In genomic region chr12:116366900-116367299, GRCm38 (mm10) we compare ENCODE assay signal across 20 mouse cellular contexts. TPM values are rescaled to one million over a fixed set of nuclear protein-coding genes. Genes with fewer than 3 reads are reported as not detected.
DNase-seq lines count a peak whose midpoint lies in the region; ATAC-seq and TF ChIP-seq lines count a peak whose summit lies in the region.
"Had no signal": no experiment of that assay in that cellular context is flagged by ENCODE, and none has a peak within 500 bp of the region (broad histone marks: within the 10 kb centered on the region; RNA-seq: fewer than 3 reads in every experiment).

No protein-coding gene starts in this region.

- DNase-seq in gastrocnemius, adult 2 months = no peak
- DNase-seq in gastrocnemius, postnatal 4 days (ENCODE audit: low spot score in 2 of 2) = no peak
- DNase-seq in MEL (ENCODE audit: low read depth, low spot score) = no peak
- DNase-seq in hindbrain, embryonic 11.5 days (ENCODE audit: low spot score) = no peak
- DNase-seq: adrenal gland, adult 2 months; adrenal gland, adult 8-10 months; adrenal gland, postnatal 10 days; adrenal gland, postnatal 14 days; adrenal gland, postnatal 25 days; adrenal gland, postnatal 36 days; B cell, adult 2 months; cerebellum, adult 11 months; cerebellum, adult 11-12 months; cerebellum, adult 18-20 months; cerebellum, adult 2 months had no signal

- no peak for TF ChIP-seq POLR2A in MEL (IDR thresholded peaks at IDR 0.05; ENCODE audit: control insufficient read depth in 1 of 2, insufficient read depth in 1 of 2, low read depth in 1 of 2, low read length in 2 of 2, poor library complexity in 1 of 2)

- peak overlapping the region; percentile 64; the same call in 1 of the 2 replicates for H3K27ac ChIP-seq in gastrocnemius, adult 2 months
- peak overlapping the region; percentile 73 for H3K27ac ChIP-seq in MEL (ENCODE audit: control insufficient read depth, low read depth, low read length)
- H3K27ac ChIP-seq in hindbrain, embryonic 11.5 days (ENCODE audit: low read depth, low read length) = no peak overlapping the region

- intact Hi-C loops in gastrocnemius, adult 2 months (cut with DNase I) = no loop called here

- no peaks in the 10 kb centered on the region for H3K27me3 ChIP-seq in MEL (ENCODE audit: control insufficient read depth in 1 of 2, insufficient read depth in 2 of 2, low read length in 2 of 2)
- H3K27me3 ChIP-seq in hindbrain, embryonic 11.5 days (ENCODE audit: control insufficient read depth, insufficient read depth, low read length) = no peaks in the 10 kb centered on the region
- H3K27me3 ChIP-seq: CH12.LX, Patski had no signal

- no peak overlapping the region for H3K4me3 ChIP-seq in gastrocnemius, adult 2 months
- H3K4me3 ChIP-seq in MEL (ENCODE audit: control insufficient read depth in 1 of 2, insufficient read depth in 1 of 2, low read depth in 2 of 2, low read length in 2 of 2) = no peak overlapping the region
- H3K4me3 ChIP-seq in hindbrain, embryonic 11.5 days (ENCODE audit: low read depth, low read length) = no peak overlapping the region

- peaks cover 39 to 45% of the 10 kb centered on the region in 2 experiments for H3K36me3 ChIP-seq in MEL (ENCODE audit: control insufficient read depth in 1 of 2, insufficient read depth in 2 of 2, low read length in 2 of 2)
- H3K36me3 ChIP-seq in hindbrain, embryonic 11.5 days (ENCODE audit: control insufficient read depth, insufficient read depth, low read length) = no peaks in the 10 kb centered on the region

- TF ChIP-seq RAD21 in MEL (IDR thresholded peaks at IDR 0.05; ENCODE audit: low read depth, low read length) = no peak

- no peak; a peak in 1 of 4 replicates for TF ChIP-seq EP300 in MEL (IDR thresholded peaks at IDR 0.05; ENCODE audit: low read depth in 1 of 2, low read length in 2 of 2)

- H3K9me3 ChIP-seq in MEL (replicated peaks; ENCODE audit: insufficient read depth, low read length) = no peaks in the 10 kb centered on the region
- no peaks in the 10 kb centered on the region for H3K9me3 ChIP-seq in hindbrain, embryonic 11.5 days (ENCODE audit: control insufficient read depth, low read length)
- H3K9me3 ChIP-seq: G1E had no signal

- 92% methylated on average over 3 of the region's 3 CpGs for WGBS in hindbrain, embryonic 11.5 days

- no peak for TF ChIP-seq CTCF in gastrocnemius, adult 2 months (IDR thresholded peaks at IDR 0.05)
- TF ChIP-seq CTCF in MEL (IDR thresholded peaks at IDR 0.05 in 2 of 3, conservative IDR thresholded peaks at IDR 0.05 in 1 of 3; ENCODE audit: control insufficient read depth in 1 of 3, insufficient read depth in 1 of 3, low read depth in 2 of 3, low read length in 3 of 3, poor library complexity in 1 of 3, severe bottlenecking in 1 of 3) = no peak

- H3K4me2 ChIP-seq in hindbrain, embryonic 11.5 days (replicated peaks; ENCODE audit: low read depth, low read length) = no peak overlapping the region

- peak overlapping the region; percentile 28 for H3K9ac ChIP-seq in MEL (ENCODE audit: control insufficient read depth, low read depth, low read length, poor library complexity, severe bottlenecking)
- no peak overlapping the region for H3K9ac ChIP-seq in hindbrain, embryonic 11.5 days (ENCODE audit: low read depth, low read length)

- H3K4me1 ChIP-seq in MEL (ENCODE audit: control insufficient read depth in 1 of 2, insufficient read depth in 2 of 2, low read length in 2 of 2) = peaks cover 35 to 38% of the 10 kb centered on the region in 2 experiments
- no peaks in the 10 kb centered on the region for H3K4me1 ChIP-seq in hindbrain, embryonic 11.5 days (replicated peaks; ENCODE audit: control insufficient read depth, insufficient read depth, low read length)

- ATAC-seq in hindbrain, embryonic 11.5 days (ENCODE audit: low FRiP score) = no peak
- ATAC-seq: activated CD4-positive, CD25-positive, alpha-beta regulatory T cell, adult 4 months; CD4-positive, CD25-positive, alpha-beta regulatory T cell, adult 4 months; Patski had no signal

- H3K79me2 ChIP-seq in MEL (ENCODE audit: control insufficient read depth, insufficient read depth, low read length, poor library complexity) = no peaks in the 10 kb centered on the region

TF ChIP-seq in MEL, 35 proteins besides CTCF, POLR2A, EP300 and RAD21:
- TF ChIP-seq MXI1 (IDR thresholded peaks at IDR 0.05; ENCODE audit: low read depth, low read length) (peak; percentile 53; the same call in 1 of the 2 replicates), ELF1 (IDR thresholded peaks at IDR 0.05; ENCODE audit: low read depth, low read length) (no peak), BHLHE40 (IDR thresholded peaks at IDR 0.05; ENCODE audit: borderline replicate concordance, low read depth, low read length) (peak; percentile 76), POLR2AphosphoS2 (IDR thresholded peaks at IDR 0.05; ENCODE audit: low read length) (peak; percentile 30; the same call in 1 of the 2 replicates), USF1 (IDR thresholded peaks at IDR 0.05; ENCODE audit: low read depth, low read length) (peak; percentile 80; the same call in 1 of the 2 replicates), JUND (IDR thresholded peaks at IDR 0.05; ENCODE audit: low read depth, low read length) (no peak), MYB (IDR thresholded peaks at IDR 0.05; ENCODE audit: low read depth, low read length) (no peak), GATA1 (IDR thresholded peaks at IDR 0.05; ENCODE audit: low read depth, low read length) (no peak), MAX (IDR thresholded peaks at IDR 0.05; ENCODE audit: low read length) (peak; percentile 35), TBP (IDR thresholded peaks at IDR 0.05; ENCODE audit: low read depth, low read length) (no peak)

RNA-seq across cellular contexts. Expression of gene Ncapg2, which starts 38.3 kb away (rescaled TPM):
- total RNA-seq in gastrocnemius, adult 2 months (2021) = 1 to 10 TPM; 1.1 to 1.2 TPM
- total RNA-seq in gastrocnemius, postnatal 4 days (2021) = 10 to 100 TPM; 24.0 to 26.7 TPM
- total RNA-seq in MEL (2012; rRNA removed) = 95.2 and 104 TPM in 2 replicates
- 100 to 1,000 TPM in 1 of 2 experiments, 10 to 100 TPM in 1; 89.3 to 102 TPM for polyA plus RNA-seq in MEL (2012; ENCODE audit: insufficient read depth in 1 of 2, insufficient read length in 2 of 2, low read depth in 1 of 2, low replicate concordance in 2 of 2, missing spikeins in 1 of 2)
- 33.4 and 36.0 TPM in 2 replicates for polyA plus RNA-seq in hindbrain, embryonic 11.5 days (2014; fragmentation: Nextera tagmentation; extraction: Ambion mirVana)

Comparison
In these comparisons a context has a peak if more than half of its experiments do, and no peak if none do; other contexts are left out.
1. RNA of gene Ncapg2, which starts 38.3 kb away (total RNA-seq): 95.2 to 104 TPM in MEL and 24.0 to 26.7 TPM in gastrocnemius, postnatal 4 days; 1.1 to 1.2 TPM in gastrocnemius, adult 2 months; every median in the first group is over 10 times any median in the second.